Mouse (Mus musculus) MEL (cell line): Measurements from ENCODE around the gene Slc7a5.

ENCODE experiments used
- CTCF ChIP-seq, 3 experiments: IDR thresholded peaks in 2 of 3; conservative IDR thresholded peaks in 1 of 3; 2 replicates each; pipeline ENCODE4 v1.5.1; 2011 to 2012; ENCODE audit warnings: low read length in 3 of 3, low read depth in 2 of 3, mild to moderate bottlenecking in 2 of 3, improper control_type of control experiment in 1 of 3, inconsistent platforms in 1 of 3, mixed read lengths in 1 of 3, moderate library complexity in 1 of 3; ENCODE audit not compliant: control insufficient read depth in 1 of 3, insufficient read depth in 1 of 3, poor library complexity in 1 of 3, severe bottlenecking in 1 of 3
- EP300 ChIP-seq, 2 experiments: IDR thresholded peaks; 2 replicates each; pipeline ENCODE4 v1.6.1; 2011; ENCODE audit warnings: improper control_type of control experiment in 2 of 2, low read length in 2 of 2, low read depth in 1 of 2, mild to moderate bottlenecking in 1 of 2
- GABPA ChIP-seq: IDR thresholded peaks from 2 replicates; pipeline ENCODE4 v1.6.1; 2012; ENCODE audit warnings: low read depth, mild to moderate bottlenecking, inconsistent platforms, low read length, improper control_type of control experiment, moderate library complexity
- GATA1 ChIP-seq: IDR thresholded peaks from 2 replicates; pipeline ENCODE4 v1.6.1; 2011; ENCODE audit warnings: low read depth, low read length, improper control_type of control experiment
- MAFK ChIP-seq: IDR thresholded peaks from 2 replicates; pipeline ENCODE4 v1.6.1; 2011; ENCODE audit warnings: low read depth, mild to moderate bottlenecking, low read length, improper control_type of control experiment, borderline replicate concordance
- MAZ ChIP-seq: IDR thresholded peaks from 2 replicates; pipeline ENCODE4 v1.6.1; 2012; ENCODE audit warnings: low read depth, mild to moderate bottlenecking, inconsistent platforms, low read length, improper control_type of control experiment
- RCOR1 ChIP-seq: IDR thresholded peaks from 2 replicates; pipeline ENCODE4 v1.6.1; 2012; ENCODE audit warnings: low read depth, mild to moderate bottlenecking, inconsistent platforms, low read length, improper control_type of control experiment
- USF1 ChIP-seq: IDR thresholded peaks from 2 replicates; pipeline ENCODE4 v1.6.1; 2014; ENCODE audit warnings: low read depth, mild to moderate bottlenecking, inconsistent platforms, low read length, improper control_type of control experiment, moderate library complexity

GRCm38 (mm10) chr8:121885001-121885400, 22.5 kb downstream of the Slc7a5 start:
- no peak for TF ChIP-seq EP300 (IDR thresholded peaks at IDR 0.05; ENCODE audit: low read depth in 1 of 2, low read length in 2 of 2)
- TF ChIP-seq GATA1: no peak
- TF ChIP-seq RCOR1: no peak
- TF ChIP-seq USF1: no peak
- TF ChIP-seq CTCF (IDR thresholded peaks at IDR 0.05 in 2 of 3, conservative IDR thresholded peaks at IDR 0.05 in 1 of 3; ENCODE audit: control insufficient read depth in 1 of 3, insufficient read depth in 1 of 3, low read depth in 2 of 3, low read length in 3 of 3, poor library complexity in 1 of 3, severe bottlenecking in 1 of 3): no peak
- TF ChIP-seq MAFK: no peak
- no peak for TF ChIP-seq GABPA
- TF ChIP-seq MAZ: no peak
